Mouse (Mus musculus) myocyte (in vitro differentiated cells): ENCODE results near the gene Fam71b.

Experiments used
- MAX ChIP-seq: IDR thresholded peaks from one replicate; pipeline ENCODE4 v1.6.1; 2011; ENCODE audit warnings: low read depth, mild to moderate bottlenecking, control low read depth
- USF1 ChIP-seq: IDR thresholded peaks from one replicate; pipeline ENCODE4 v1.6.1; 2011; ENCODE audit warnings: low read depth, mild to moderate bottlenecking, control low read depth, moderate library complexity

- TF ChIP-seq USF1 (no peak), MAX (no peak)
Observed at GRCm38 (mm10) chr11:46395088-46395487, 1.3 kb upstream of the Fam71b start.
